Mouse (Mus musculus): ENCODE measurements around the gene Zpbp2.
A peak's percentile ranks its signal among the peaks of the same experiment; 100 is the strongest.

The Zpbp2 gene

DNA sequence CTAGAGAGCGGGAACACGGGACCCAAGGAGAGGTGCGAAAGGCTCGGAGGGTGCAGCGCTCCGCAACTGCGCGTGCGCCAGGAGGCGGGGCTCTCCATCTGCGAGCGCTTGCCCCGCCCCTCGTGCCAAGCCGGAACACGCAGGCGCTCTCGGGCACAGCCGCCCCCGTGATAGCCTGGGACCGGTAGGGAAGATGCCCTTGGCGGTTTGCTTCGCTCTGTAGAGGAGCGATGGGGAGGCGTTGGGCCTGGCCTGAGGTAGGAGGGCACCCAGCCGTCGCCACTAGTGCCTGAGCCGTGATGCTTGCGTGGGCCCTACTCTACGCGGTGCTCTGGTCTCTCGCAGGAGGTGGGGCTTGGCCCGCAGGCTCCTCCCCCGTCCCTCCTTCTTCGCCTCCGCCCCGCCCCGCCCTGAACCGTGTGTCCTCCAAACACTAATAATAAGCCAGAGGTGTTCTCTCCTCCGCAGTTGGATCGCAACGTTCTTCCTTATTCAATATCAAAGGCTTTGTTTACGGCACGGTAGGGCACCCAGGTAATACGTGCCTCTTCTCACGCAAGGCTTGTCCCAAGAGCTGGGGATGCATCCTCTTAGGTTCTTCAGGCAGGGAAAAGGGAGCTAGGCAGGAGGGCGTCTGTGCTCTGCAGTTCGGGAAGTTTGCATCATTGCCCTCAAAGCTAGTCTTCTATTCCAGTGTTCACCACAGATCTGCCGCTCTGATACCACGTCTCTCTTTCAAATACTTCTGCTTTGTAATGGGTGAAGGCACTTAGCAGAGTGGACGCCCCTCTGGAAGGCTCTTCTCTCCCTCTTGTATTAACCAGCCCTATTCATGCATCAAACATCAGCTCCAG, at the start of gene Zpbp2:
Gene Zpbp2, plus strand, starts transcription at position 123 of the 854 bp plus-strand sequence.
- DNase-seq (ENCODE audit: low spot score) = peak; percentile 95

DNA sequence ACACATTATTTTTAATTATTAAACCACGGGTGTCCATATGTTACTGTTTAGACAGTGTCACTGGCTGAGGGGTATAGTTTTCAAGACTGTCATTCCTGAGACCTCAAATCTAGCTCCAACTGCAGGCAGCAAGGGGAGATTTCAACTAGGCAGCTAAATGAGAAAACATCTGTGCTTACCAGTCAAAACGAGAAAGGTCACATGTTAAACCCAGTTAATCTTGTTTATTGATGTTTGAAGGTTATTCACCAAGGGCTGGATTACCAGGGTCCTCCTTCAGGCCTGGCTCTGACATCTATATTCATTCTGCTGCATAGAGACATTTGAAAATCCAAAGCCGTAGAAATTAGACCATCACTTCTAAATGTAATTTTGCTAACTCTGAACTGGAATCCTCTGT, 46.0 kb upstream of the Zpbp2 start:
- no peak for DNase-seq (ENCODE audit: low spot score)

DNA sequence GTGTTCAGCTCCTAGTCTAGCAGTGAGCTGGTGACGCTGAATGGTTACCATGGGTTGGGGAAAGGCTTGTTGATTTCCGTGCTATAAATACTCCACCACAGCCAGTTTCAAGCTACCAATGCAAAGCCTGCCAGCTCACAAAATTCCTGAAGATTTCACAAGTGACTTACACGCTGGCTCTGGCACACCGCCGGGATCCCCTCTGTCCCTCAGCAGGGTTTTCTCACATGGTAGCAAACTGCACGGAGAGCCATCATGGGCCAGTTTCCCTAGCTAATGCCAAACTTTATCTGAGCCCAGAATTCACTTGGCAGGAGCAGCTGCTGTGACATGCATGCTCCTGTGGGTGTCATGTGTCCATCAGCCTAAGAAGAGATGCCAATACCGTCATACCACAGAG, 41.5 kb upstream of the Zpbp2 start:
- DNase-seq (ENCODE audit: low spot score) = no peak

DNA sequence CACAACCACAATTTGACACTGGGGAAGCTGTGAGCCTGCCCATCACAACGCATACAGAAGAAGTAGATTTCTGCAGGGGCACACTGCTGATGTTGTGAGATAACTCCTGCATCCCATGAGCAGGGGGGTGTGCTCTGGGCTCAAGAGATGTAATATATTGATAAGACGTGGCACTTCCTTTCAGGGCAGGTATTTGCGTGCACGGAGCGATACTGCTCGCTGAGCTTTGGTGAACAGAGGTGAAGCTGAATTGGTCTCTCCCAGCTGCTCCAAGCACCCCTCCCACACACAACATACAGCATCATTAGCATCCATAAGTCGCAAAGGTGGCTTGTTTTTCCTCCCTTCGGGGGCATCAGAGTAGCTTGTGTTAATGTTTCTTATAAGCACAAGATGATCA, 40.8 kb upstream of the Zpbp2 start:
- no peak for DNase-seq (ENCODE audit: low spot score)

DNA sequence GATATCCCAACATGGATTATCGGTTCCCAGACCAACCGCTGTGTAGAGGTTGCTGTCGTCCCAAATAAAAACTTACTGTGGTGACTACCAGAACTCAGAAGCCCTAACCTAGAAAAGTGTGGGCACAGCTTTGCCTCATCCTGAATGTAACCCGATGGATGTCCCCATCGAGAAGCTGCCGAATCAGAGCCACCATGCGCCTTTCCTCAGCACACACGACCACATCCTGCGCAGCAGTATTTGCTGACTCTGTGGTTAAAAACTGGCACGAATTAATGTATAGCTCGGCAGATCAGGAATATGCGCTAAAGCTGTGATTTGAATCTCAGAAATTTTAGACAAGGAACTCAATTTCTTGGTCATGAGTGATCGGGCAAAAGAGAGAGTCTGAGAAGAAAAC, 38.0 kb upstream of the Zpbp2 start:
- DNase-seq (ENCODE audit: low spot score) = no peak

DNA sequence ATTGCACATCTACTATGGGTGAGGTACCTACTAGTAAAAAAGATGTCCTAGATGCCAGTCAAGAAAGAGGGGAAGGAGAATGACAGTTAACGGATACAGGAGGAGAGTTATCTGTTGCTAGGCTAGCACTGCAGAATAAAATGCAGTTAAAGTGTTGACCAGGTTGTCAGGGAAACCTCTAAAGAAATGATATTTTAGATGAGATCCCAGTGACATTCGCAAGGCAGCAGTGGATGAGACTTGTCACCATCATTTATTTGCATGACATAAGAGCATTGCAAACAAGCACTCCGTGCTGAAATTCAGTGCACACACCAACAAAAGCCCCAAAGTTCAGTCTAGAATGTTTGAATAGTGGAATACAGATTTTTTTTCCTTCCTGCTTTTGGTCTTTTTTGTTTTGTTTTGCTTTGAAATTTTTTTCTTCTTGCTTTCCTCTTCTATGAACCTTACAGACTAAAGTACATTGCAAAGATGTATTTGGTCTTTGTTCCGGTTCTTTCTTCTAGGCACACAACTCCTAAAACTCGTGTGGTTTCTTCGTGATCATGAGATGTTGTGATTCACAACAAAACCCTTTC, 37.5 kb upstream of the Zpbp2 start:
- DNase-seq (ENCODE audit: low spot score) = no peak

DNA sequence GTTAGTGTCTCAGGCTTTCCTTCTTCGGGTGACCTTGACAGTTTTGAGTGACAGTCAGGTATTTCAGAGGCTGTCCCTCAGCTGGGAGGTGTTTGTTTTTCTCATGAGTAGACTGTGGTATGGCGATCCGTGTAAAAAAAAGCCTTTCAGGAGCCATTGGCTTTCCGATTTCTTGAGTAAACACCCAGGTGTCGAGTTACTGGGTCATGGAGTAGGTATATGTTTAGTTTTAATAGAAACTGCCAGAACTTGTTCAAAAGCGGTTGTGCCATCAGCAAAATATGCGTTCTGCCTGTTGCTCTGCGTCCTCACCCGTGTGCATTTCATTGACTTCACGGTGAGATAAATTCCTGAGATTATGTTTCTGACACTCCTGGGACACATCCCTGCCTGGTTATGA, 30.4 kb upstream of the Zpbp2 start:
- peak; percentile 13 for DNase-seq (ENCODE audit: low spot score)

DNA sequence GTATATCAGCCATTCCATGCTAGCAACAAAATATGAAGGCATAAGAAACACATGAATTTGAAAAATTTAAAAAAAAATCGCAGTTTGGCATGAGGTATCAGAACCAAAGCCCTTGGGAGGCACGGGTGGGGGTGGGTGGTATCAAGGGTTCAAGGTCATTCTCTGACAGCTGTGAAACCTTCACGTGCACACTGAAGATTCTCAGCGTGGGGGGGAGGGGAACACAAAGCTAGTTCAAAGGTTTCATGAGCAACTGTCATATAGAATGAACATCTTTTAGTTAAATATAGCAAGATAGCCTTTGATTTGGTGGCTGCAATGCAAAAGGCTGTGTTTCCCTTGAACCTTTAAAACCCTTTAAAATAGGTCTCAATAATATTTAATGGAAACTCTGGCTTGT, 25.8 kb upstream of the Zpbp2 start:
- no peak for DNase-seq (ENCODE audit: low spot score)

DNA sequence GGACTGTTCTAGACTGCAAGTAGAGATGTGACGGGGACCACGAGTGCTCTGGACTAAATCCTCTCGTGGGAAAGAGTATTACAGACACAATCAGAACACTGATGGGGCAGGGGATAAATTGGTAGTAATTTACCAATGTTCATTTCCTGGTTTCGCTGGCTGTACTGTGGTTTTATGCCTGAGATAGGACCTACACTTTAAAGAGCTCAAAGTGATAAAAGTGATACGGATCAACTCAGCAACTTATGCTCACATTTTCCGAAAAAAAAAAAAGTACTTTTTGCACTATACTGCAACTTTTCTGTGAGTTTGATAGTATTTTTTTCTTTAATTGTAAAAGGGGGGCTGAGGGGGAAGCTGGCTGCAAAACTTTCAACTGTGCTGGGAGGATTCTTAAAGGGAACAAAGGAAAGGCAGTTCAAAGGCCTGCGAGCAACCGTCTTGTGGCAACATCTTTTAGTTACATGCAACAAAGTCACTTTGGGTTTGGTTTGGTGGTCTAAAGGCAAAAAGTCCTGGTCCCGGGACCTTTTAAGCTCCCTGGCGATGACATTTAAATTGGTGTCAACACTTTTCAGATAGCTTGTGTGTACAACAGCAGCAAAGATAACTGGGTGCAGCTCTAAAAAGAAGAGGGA, 24.0 kb upstream of the Zpbp2 start:
- no peak for DNase-seq (ENCODE audit: low spot score)

DNA sequence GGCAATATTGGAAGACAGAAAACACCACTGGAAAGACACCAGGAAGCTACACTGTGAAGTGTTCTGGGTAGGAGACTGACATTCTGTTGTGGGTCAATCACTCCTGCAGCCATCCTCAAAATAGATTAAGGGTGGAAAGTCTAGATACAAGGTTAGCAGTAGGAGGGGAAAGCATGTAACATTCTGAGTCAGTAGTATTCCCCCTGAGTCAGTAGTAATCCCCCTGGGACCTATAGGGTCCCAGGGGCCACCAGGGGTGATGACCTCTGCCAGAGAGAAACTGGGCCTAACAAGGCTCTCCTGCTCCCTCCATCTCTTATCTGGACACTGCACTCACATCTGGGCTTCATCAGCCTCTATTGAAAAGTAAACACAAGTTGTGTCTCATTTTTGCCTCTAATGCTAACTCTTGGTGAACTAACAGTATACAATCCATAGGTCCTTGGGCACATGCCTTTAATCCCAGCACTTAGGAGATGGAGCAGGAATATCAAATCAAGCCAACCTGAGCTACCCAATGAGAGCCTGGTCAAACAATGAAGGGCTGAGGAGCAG, 13.3 kb upstream of the Zpbp2 start:
- DNase-seq (ENCODE audit: low spot score) = no peak

DNA sequence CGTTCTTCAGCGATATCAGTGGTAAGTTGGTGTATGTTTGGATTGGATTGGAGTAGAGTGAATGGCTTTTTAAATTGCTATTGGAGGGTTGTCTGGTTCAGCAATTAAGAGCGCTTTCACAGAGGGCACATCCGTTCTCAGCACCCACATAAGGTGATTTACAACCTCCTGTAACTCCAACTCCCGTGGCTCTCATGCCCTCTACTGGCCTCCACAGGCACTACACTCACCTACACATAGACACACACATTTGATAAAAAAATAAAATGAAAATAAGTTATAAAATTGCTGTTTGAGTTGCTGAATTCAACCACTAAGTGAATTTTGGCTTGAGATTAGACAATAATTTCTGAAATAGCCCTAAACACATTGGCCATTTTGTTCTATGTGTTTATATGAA, 10.6 kb upstream of the Zpbp2 start:
- no peak for DNase-seq (ENCODE audit: low spot score)

DNA sequence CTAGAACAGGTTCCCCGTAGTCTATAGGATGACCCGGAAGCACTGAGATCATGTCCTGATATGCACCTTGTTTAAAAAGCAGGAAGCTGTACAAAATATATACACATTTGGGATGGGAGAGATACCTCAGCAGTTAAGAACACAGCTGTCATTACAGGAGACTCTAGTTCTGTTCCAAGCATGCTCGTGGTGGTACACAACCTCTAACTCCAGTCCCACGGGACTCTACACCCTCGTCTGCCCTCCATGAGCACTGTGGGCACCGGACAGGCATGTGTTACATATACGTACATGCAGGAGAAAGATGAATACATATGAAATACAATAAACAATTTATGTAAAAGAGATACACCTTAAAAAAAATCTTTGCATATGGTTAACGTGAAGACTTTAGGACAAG, 8.3 kb upstream of the Zpbp2 start:
- no peak for DNase-seq (ENCODE audit: low spot score)

DNA sequence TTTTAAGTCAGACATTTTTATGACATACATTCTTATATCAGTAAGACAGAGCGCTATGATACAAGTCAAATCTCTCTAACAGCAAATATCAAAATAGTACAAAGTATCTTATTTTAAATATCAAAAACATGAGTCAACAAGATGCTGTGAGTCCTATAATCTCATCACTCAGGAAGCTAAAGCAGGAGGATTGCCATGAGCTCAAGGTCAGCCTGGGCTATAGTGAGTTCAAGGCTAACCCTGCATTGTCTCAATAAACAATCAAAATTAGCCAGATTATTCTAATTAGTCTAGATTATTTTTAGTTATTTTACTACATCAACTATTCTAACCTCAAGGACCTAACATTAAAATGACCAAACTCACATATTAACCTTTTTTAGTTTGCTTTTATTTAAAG, 7.5 kb upstream of the Zpbp2 start:
- no peak for DNase-seq (ENCODE audit: low spot score)

DNA sequence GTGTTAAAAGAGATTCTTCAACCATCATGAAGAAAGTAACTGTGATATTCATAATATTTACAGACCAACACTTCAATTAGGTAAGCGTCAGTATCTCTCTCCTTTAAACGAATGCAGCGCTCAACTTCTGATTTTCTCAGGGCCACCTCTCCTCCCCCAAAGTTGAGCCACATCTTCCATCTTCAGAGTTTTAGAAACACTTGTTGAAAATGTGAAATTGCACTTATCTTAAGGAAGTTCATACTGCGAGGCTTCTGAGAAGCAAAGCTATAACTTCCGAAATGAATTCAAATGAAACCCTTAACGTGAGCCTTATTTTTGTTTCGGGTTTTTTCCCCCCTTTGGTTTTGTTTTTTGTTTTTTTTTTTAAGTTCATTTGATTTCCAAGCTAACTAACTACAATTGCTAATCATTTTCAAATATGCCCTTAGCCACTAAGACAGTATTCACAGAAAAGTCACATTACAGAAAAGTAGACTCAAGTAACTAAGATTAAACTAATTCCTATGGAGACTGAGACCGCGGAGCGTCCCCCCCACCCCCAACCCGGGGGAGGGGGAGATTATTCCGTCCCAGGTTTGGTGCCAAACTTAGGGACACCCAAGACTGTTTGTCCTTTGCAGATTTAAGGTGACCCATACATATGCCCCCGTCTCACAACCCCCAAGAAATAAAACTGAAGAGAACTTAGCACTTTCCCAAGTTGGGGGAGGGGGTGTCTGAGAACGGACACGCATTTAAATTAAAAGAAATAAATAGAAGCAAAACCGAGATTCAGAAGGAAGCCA, 5.8 kb upstream of the Zpbp2 start:
- DNase-seq (ENCODE audit: low spot score) = peak; percentile 51

DNA sequence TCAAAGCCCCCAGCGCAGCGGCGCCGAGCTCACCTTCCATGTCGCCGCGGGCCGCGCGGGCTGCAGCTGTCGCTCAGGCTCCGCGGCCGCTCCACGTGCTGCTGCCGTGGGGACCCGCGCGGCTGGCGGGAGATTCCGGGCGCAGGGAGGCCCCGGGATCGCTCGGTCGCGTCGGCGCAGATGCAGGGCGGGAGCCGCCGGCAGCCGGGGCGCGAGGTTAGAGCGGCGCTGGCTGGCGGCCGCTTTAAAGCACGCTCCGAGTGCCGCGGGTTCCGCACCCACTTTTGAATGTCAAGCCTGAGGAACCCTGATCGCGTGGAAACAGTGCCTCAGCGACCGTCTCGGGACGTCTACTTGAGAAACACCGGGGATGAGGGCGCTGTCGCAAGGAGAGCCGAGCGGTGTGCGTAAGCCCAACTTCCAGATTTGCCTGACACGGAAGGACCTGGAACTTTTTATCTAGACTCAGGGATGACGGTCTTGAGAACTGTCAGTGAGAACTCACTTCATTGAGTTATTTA, 5.1 kb upstream of the Zpbp2 start, which contains the start of gene Ikzf3:
Gene Ikzf3, minus strand, starts transcription at position 321 of the 521 bp plus-strand sequence.
- peak; percentile 67 for DNase-seq (ENCODE audit: low spot score)

DNA sequence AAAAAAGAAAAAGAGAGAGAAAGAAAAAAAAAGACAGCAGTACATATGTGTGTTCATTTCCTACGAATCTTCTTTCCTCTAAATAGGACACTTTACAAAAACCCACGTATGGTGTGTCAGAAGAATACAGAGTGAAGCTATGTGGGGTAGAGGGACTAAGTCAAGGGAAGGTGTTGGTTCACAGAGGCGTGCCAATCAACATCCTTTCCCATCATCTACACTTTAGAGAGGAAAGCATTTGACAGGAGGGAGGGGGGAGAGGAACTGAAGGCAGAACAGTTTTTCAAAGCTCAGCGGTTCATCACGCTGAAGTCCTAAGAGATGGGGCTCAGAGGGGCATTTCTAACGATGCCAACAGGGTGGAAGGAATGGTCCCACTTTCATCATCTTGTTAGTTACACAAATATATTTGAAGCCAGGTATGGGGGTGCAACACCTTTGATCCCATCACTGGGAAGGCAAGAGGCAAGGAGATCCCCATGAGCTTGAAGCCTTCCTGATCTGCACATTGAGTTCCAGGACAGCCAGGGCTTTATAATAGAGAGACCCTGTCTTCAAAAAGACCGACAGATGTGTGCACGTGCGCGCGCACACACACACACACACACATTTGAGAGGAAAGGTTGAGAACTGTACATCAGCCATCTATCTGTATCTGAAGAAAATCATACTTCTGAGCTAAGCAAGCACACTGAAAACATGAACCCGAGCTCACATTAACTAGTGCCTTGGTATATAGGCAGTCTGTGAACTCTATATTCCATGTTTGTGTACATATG, 4.2 kb upstream of the Zpbp2 start:
- DNase-seq (ENCODE audit: low spot score) = peak; percentile 21

DNA sequence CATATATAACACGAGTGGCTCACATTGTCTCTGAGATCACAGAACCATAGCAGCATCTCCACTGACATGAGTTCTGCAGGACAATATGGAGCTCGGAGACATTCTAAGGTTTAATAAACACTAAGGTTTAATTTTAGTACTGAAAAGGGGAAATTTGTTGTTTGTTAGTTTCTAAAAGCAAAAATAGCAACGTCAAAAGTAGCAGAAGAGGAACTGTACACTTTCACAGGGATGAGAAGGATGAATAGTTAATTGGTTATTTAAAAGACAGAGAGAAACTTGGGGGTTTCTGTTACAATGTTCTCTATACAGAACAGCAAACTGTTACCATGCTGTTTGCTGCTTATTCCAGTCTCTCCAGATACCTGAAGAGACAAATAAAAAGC, 3.6 kb upstream of the Zpbp2 start:
- no peak for DNase-seq (ENCODE audit: low spot score)

DNA sequence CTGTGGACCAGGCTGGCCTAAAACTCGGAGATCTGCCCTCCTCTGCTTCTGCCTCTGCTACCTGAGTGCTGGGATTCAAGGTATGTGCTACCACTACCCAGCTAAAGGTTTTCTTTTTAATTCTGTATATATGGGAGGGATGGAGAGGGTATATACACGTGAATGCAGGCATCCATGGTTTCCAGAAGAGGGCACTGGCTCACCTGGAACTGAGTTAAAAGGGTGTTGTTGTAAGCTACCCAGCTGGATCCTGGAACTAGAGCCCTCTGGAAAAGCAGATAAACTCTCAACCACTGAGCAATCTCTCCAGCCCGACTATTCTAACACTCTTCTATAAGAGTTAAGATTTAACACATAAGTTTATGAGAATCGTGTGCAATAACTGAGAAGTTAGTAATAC, 1.5 kb upstream of the Zpbp2 start:
- DNase-seq (ENCODE audit: low spot score) = no peak

DNA sequence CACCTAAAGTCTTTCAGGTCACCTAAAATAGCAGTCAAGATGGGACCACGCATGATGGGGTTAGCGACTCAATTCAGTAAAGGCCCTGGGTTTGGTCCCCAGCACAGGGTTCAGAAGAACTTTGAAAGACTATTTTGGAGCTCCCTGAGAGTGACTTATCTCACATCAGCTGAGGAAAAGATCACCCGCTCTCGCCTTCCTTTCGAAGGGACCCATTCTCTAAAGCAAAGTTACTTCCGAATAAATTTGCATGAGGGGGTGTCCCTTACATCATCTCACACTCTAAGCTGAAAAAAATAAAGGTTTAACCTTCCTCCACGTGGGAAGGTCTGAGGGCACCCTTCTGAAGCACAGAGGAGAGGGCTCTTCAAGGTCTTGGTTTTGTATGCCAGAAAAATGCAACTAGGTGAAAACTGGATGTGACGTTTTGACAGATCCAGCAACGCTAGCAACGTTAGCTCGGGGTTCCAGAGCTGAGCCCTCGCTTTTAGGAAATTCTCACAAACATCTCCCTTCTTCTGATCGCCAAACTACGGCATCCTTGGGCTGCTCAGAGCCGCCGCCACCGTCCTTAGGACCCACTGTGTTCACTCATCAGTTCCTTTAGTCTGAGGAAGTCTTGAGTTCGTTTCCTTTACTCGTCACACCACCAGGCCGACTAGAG, 454 bp upstream of the Zpbp2 start:
- DNase-seq (ENCODE audit: low spot score) = no peak

DNA sequence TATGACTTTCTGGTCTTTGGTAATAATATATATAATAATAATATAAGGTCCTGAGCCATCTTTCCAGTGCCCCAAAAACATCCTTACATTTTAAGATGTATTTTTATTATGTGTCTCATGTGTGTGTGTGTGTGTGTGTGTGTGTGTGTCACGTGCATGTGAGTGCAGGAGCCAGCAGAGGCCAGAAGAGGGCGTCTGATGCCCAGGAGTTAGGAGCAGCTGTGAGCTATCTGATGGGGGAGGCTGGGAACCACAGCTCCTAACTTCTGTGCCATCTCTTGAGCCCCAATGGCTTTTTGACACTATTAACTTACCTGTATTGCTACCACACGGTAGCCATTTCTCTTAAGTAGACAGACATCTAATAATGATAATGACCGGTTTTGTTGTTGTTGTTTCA, 3.1 kb downstream of the Zpbp2 start:
- DNase-seq (ENCODE audit: low spot score) = no peak

All from embryo, embryonic 10.5 days (tissue).